Mouse (Mus musculus) MEL (cell line): ENCODE data around the gene Pmpcb.

Source experiments
- NRF1 ChIP-seq: IDR thresholded peaks from 2 replicates; pipeline ENCODE4 v1.6.1; 2014; ENCODE audit warnings: low read depth, mild to moderate bottlenecking, inconsistent platforms, low read length, improper control_type of control experiment, moderate library complexity; ENCODE audit not compliant: poor library complexity, insufficient read depth, severe bottlenecking
- POLR2A ChIP-seq, 2 experiments: IDR thresholded peaks; 2 replicates each; pipeline ENCODE4 v1.6.1; 2011 to 2012; ENCODE audit warnings: low read length in 2 of 2, mild to moderate bottlenecking in 2 of 2, control low read depth in 1 of 2, improper control_type of control experiment in 1 of 2, low read depth in 1 of 2, moderate library complexity in 1 of 2; ENCODE audit not compliant: control insufficient read depth in 1 of 2, insufficient read depth in 1 of 2, poor library complexity in 1 of 2
- POLR2AphosphoS2 ChIP-seq: IDR thresholded peaks from 2 replicates; pipeline ENCODE4 v1.6.1; 2011; ENCODE audit warnings: low read length, improper control_type of control experiment
- UBTF ChIP-seq: IDR thresholded peaks from 2 replicates; pipeline ENCODE4 v1.6.1; 2012; ENCODE audit warnings: low read depth, mild to moderate bottlenecking, inconsistent platforms, low read length, improper control_type of control experiment, moderate library complexity, borderline replicate concordance; ENCODE audit not compliant: insufficient read depth

GRCm38 (mm10) chr5:21804837-21805236, 67.9 kb downstream of the Pmpcb start:
- TF ChIP-seq NRF1: no peak
- no peak for TF ChIP-seq UBTF
- TF ChIP-seq POLR2AphosphoS2: no peak
- TF ChIP-seq POLR2A (IDR thresholded peaks at IDR 0.05; ENCODE audit: control insufficient read depth in 1 of 2, insufficient read depth in 1 of 2, low read depth in 1 of 2, low read length in 2 of 2, poor library complexity in 1 of 2): no peak
